7 mouse cellular contexts compared by ENCODE assay signal in the genomic region with DNA sequence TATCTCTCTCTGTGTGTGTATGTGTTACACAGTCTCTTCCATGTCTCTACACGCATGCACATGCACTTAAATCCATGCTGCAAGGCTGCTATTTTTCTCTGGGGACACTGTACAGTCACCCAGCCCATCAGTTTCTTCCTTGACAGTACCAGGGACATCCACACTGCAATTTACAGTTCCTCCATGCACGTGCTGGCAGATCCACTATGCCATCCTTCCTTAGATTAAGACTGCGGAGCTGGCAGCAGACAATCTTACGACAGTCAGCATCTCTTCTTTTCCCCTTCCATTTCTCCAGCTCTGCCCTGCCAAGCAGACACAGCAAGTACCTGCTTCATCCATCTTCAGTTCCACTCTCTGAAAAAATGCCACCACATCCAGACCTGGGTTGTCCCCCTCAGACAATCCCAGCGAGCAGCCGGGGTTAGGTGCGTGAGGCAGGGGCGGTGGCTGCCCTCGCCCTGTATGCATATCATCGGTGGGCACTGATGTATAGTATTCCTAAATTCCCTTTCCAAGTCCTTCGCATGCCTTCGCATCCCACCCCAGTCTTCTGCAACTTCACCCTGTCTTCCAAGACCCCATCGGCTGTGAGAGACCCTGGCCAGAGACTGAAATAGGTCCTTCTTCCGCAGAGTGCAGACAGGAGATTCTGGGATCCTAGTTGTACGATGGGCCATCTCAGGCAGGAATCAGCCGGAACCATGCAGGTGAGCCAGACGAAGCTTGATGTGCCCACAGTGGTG.
DNase-seq lines count a peak whose midpoint lies in the region; ATAC-seq lines count a peak whose summit lies in the region.

No protein-coding gene starts in this region.

- DNase-seq in neural tube, embryonic 11.5 days (ENCODE audit: low spot score), result no peak
- no peak for DNase-seq in neural tube, embryonic 10.5 days (ENCODE audit: extremely low spot score, low spot score)
- peak; percentile 47 for DNase-seq in thymus, postnatal 14 days
- no peak for DNase-seq in embryo, embryonic 9.5 days (ENCODE audit: extremely low spot score)

- peak overlapping the region; percentile 20; the same call in 1 of the 2 replicates for H3K9ac ChIP-seq in neural tube, embryonic 11.5 days (ENCODE audit: low read length)
- H3K9ac ChIP-seq in forebrain, embryonic 13.5 days, result peak overlapping the region; percentile 63
- H3K9ac ChIP-seq in intestine, embryonic 15.5 days, result no peak overlapping the region
- H3K9ac ChIP-seq in midbrain, embryonic 13.5 days (replicated peaks), result peak overlapping the region; percentile 62

- no peaks in the 10 kb centered on the region for H3K36me3 ChIP-seq in neural tube, embryonic 11.5 days (ENCODE audit: control insufficient read depth, insufficient read depth, low read length)
- no peaks in the 10 kb centered on the region for H3K36me3 ChIP-seq in forebrain, embryonic 13.5 days (ENCODE audit: poor library complexity, severe bottlenecking)
- no peaks in the 10 kb centered on the region for H3K36me3 ChIP-seq in intestine, embryonic 15.5 days
- no peaks in the 10 kb centered on the region for H3K36me3 ChIP-seq in midbrain, embryonic 13.5 days

- no peak for ATAC-seq in neural tube, embryonic 11.5 days (ENCODE audit: insufficient read depth, low FRiP score, low TSS enrichment)
- no peak for ATAC-seq in forebrain, embryonic 13.5 days
- ATAC-seq in intestine, embryonic 15.5 days, result no peak
- ATAC-seq in midbrain, embryonic 13.5 days, result no peak

- peak overlapping the region; percentile 24 for H3K27ac ChIP-seq in neural tube, embryonic 11.5 days (ENCODE audit: low read depth, low read length)
- H3K27ac ChIP-seq in forebrain, embryonic 13.5 days, result peak overlapping the region; percentile 97
- H3K27ac ChIP-seq in intestine, embryonic 15.5 days, result peak overlapping the region; percentile 96
- peak overlapping the region; percentile 95 for H3K27ac ChIP-seq in midbrain, embryonic 13.5 days

- peaks cover 33% of the 10 kb centered on the region for H3K4me1 ChIP-seq in neural tube, embryonic 11.5 days (ENCODE audit: control insufficient read depth, insufficient read depth, low read length)
- H3K4me1 ChIP-seq in forebrain, embryonic 13.5 days, result peaks cover 73% of the 10 kb centered on the region
- peaks cover 20% of the 10 kb centered on the region for H3K4me1 ChIP-seq in intestine, embryonic 15.5 days (replicated peaks)
- peaks cover 66% of the 10 kb centered on the region for H3K4me1 ChIP-seq in midbrain, embryonic 13.5 days (replicated peaks)

- no peaks in the 10 kb centered on the region for H3K9me3 ChIP-seq in neural tube, embryonic 11.5 days (ENCODE audit: control insufficient read depth, low read length)
- no peaks in the 10 kb centered on the region for H3K9me3 ChIP-seq in forebrain, embryonic 13.5 days (replicated peaks)
- H3K9me3 ChIP-seq in intestine, embryonic 15.5 days, result no peaks in the 10 kb centered on the region
- H3K9me3 ChIP-seq in midbrain, embryonic 13.5 days, result no peaks in the 10 kb centered on the region

- no peaks in the 10 kb centered on the region for H3K27me3 ChIP-seq in neural tube, embryonic 11.5 days (ENCODE audit: control insufficient read depth, insufficient read depth, low read length)
- H3K27me3 ChIP-seq in forebrain, embryonic 13.5 days, result no peaks in the 10 kb centered on the region
- no peaks in the 10 kb centered on the region for H3K27me3 ChIP-seq in intestine, embryonic 15.5 days (replicated peaks)
- no peaks in the 10 kb centered on the region for H3K27me3 ChIP-seq in midbrain, embryonic 13.5 days

- H3K4me2 ChIP-seq in neural tube, embryonic 11.5 days (ENCODE audit: low read depth), result no peak overlapping the region
- peak overlapping the region; percentile 57 for H3K4me2 ChIP-seq in forebrain, embryonic 13.5 days
- H3K4me2 ChIP-seq in intestine, embryonic 15.5 days (replicated peaks), result peak overlapping the region; percentile 52
- H3K4me2 ChIP-seq in midbrain, embryonic 13.5 days (replicated peaks), result peak overlapping the region; percentile 52

- no peak overlapping the region for H3K4me3 ChIP-seq in neural tube, embryonic 11.5 days (ENCODE audit: low read depth, low read length)
- H3K4me3 ChIP-seq in forebrain, embryonic 13.5 days, result no peak overlapping the region
- no peak overlapping the region for H3K4me3 ChIP-seq in intestine, embryonic 15.5 days (replicated peaks)
- H3K4me3 ChIP-seq in midbrain, embryonic 13.5 days (replicated peaks), result peak overlapping the region; percentile 27

- WGBS in neural tube, embryonic 11.5 days, result 88% methylated on average over 17 of the region's 17 CpGs
- 88% methylated on average over 17 of the region's 17 CpGs for WGBS in forebrain, embryonic 13.5 days
- WGBS in intestine, embryonic 15.5 days, result 83% methylated on average over 17 of the region's 17 CpGs
- WGBS in midbrain, embryonic 13.5 days, result 90% methylated on average over 17 of the region's 17 CpGs

Comparison
In these comparisons a context has a peak if more than half of its experiments do, and no peak if none do; other contexts are left out.
1. H3K27ac ChIP-seq: peak in every context shown above with its lines; median percentile 97 in forebrain, embryonic 13.5 days; 96 in intestine, embryonic 15.5 days; 95 in midbrain, embryonic 13.5 days; 24 in neural tube, embryonic 11.5 days.